Mouse (Mus musculus): ENCODE measurements around the gene Zfp385c. TPM values are rescaled to one million over a fixed set of nuclear protein-coding genes. Genes with fewer than 3 reads are reported as not detected.

The Zfp385c gene
- polyA plus RNA-seq, 1 experiment from 2014 or later = 0.80 TPM

Other genes with a start within 250 kb of the Zfp385c start
- 14.3 and 17.4 TPM in 2 replicates for gene Klhl11, start 219.7 kb downstream of the Zfp385c start, polyA plus RNA-seq (2015; fragmentation: Nextera tagmentation; extraction: Ambion mirVana)
- gene Acly, start 164.5 kb downstream of the Zfp385c start, polyA plus RNA-seq (2015; fragmentation: Nextera tagmentation; extraction: Ambion mirVana) = 242 and 248 TPM in 2 replicates
- 1.0 and 2.0 TPM in 2 replicates for gene Ttc25, start 146.8 kb downstream of the Zfp385c start, polyA plus RNA-seq (2015; fragmentation: Nextera tagmentation; extraction: Ambion mirVana)
- gene Cnp, start 117.6 kb downstream of the Zfp385c start, polyA plus RNA-seq (2015; fragmentation: Nextera tagmentation; extraction: Ambion mirVana) = 22.8 and 29.8 TPM in 2 replicates
- 85.6 and 96.1 TPM in 2 replicates for gene Nkiras2, start 73.2 kb downstream of the Zfp385c start, polyA plus RNA-seq (2015; fragmentation: Nextera tagmentation; extraction: Ambion mirVana)
- gene Dnajc7, start 72.3 kb downstream of the Zfp385c start, polyA plus RNA-seq (2015; fragmentation: Nextera tagmentation; extraction: Ambion mirVana) = 296 and 326 TPM in 2 replicates
- gene Dhx58, start 11.8 kb upstream of the Zfp385c start, polyA plus RNA-seq (2015; fragmentation: Nextera tagmentation; extraction: Ambion mirVana) = 1.7 and 2.1 TPM in 2 replicates
- gene Kat2a, start 20.0 kb upstream of the Zfp385c start, polyA plus RNA-seq (2015; fragmentation: Nextera tagmentation; extraction: Ambion mirVana) = 57.6 and 57.8 TPM in 2 replicates
- gene Hspb9, start 21.4 kb upstream of the Zfp385c start, polyA plus RNA-seq (2015; fragmentation: Nextera tagmentation; extraction: Ambion mirVana) = not detected in 2 replicates
- 37.6 and 38.9 TPM in 2 replicates for gene Rab5c, start 45.8 kb upstream of the Zfp385c start, polyA plus RNA-seq (2015; fragmentation: Nextera tagmentation; extraction: Ambion mirVana)
- gene Kcnh4, start 67.5 kb upstream of the Zfp385c start, polyA plus RNA-seq (2015; fragmentation: Nextera tagmentation; extraction: Ambion mirVana) = 3.5 and 6.8 TPM in 2 replicates
- gene Hcrt, start 70.5 kb upstream of the Zfp385c start, polyA plus RNA-seq (2015; fragmentation: Nextera tagmentation; extraction: Ambion mirVana) = 0.92 TPM in 1 of 2 replicates, not detected in the other
- 2.5 and 5.0 TPM in 2 replicates for gene Ghdc, start 78.5 kb upstream of the Zfp385c start, polyA plus RNA-seq (2015; fragmentation: Nextera tagmentation; extraction: Ambion mirVana)
- 9.8 and 11.9 TPM in 2 replicates for gene Stat5b, start 158.3 kb upstream of the Zfp385c start, polyA plus RNA-seq (2015; fragmentation: Nextera tagmentation; extraction: Ambion mirVana)
- 1.0 and 1.2 TPM in 2 replicates for gene Stat5a, start 166.9 kb upstream of the Zfp385c start, polyA plus RNA-seq (2015; fragmentation: Nextera tagmentation; extraction: Ambion mirVana)
- 30.6 and 31.5 TPM in 2 replicates for gene Stat3, start 247.1 kb upstream of the Zfp385c start, polyA plus RNA-seq (2015; fragmentation: Nextera tagmentation; extraction: Ambion mirVana)